Comparison of ENCODE assay signal across 9 mouse cellular contexts in the genomic region with DNA sequence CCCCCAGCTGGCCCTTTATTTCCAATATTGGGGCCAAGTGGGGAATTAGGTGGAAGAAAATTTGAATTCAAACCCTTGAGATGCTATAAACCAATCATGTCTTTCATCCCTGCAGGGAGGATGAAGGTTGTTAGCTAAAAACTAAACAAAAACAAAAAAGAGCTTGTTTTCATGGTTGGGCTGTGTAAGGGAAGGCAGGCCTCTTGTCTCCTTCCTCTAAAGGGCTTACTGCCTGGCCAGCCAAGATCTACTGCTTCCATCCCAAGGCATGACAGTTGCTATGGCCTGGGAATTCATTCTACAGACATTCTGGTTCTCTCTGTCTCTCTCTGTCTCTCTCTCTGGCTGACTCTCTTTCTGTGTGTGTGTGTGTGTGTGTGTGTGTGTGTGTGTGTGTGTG. TPM values are rescaled to one million over a fixed set of nuclear protein-coding genes. Genes with fewer than 3 reads are reported as not detected.
DNase-seq lines count a peak whose midpoint lies in the region; ATAC-seq and TF ChIP-seq lines count a peak whose summit lies in the region.
"Had no signal": no experiment of that assay in that cellular context is flagged by ENCODE, and none has a peak within 500 bp of the region (broad histone marks: within the 10 kb centered on the region; RNA-seq: fewer than 3 reads in every experiment).

No protein-coding gene starts in this region.

- peak overlapping the region; percentile 76 for H3K9ac ChIP-seq in kidney, postnatal 0 days (ENCODE audit: low read depth, low read length)
- H3K9ac ChIP-seq in embryonic facial prominence, embryonic 15.5 days: no peak overlapping the region
- H3K9ac ChIP-seq in neural tube, embryonic 13.5 days: peak overlapping the region; percentile 100

- no peaks in the 10 kb centered on the region for H3K36me3 ChIP-seq in kidney, postnatal 0 days (ENCODE audit: insufficient read depth, low read length)
- H3K36me3 ChIP-seq in embryonic facial prominence, embryonic 15.5 days: no peaks in the 10 kb centered on the region
- peaks cover 15% of the 10 kb centered on the region; the same call in 1 of the 2 replicates for H3K36me3 ChIP-seq in limb, embryonic 10.5 days
- H3K36me3 ChIP-seq in neural tube, embryonic 13.5 days: peaks cover 27% of the 10 kb centered on the region

- TF ChIP-seq CTCF in kidney, postnatal 0 days (IDR thresholded peaks at IDR 0.05; ENCODE audit: low read depth): no peak

- DNase-seq in kidney, postnatal 0 days (ENCODE audit: low spot score): peak; percentile 51
- no peak for DNase-seq in kidney, adult 11 months
- no peak for DNase-seq in limb, embryonic 10.5 days (ENCODE audit: low spot score)
- no peak for DNase-seq in spleen, adult 12 weeks (ENCODE audit: low spot score)
- DNase-seq in spleen, postnatal 4 days (ENCODE audit: low spot score in 2 of 2): no peak

- H3K4me2 ChIP-seq in kidney, postnatal 0 days (ENCODE audit: low read length): peak overlapping the region; percentile 97
- H3K4me2 ChIP-seq in embryonic facial prominence, embryonic 15.5 days (replicated peaks): peak overlapping the region; percentile 95
- H3K4me2 ChIP-seq in neural tube, embryonic 13.5 days: peak overlapping the region; percentile 77

- no peaks in the 10 kb centered on the region for H3K27me3 ChIP-seq in kidney, postnatal 0 days (ENCODE audit: insufficient read depth, low read length)
- H3K27me3 ChIP-seq in embryonic facial prominence, embryonic 15.5 days: no peaks in the 10 kb centered on the region
- H3K27me3 ChIP-seq in limb, embryonic 10.5 days (ENCODE audit: low read depth, poor library complexity, severe bottlenecking): no peaks in the 10 kb centered on the region
- H3K27me3 ChIP-seq in neural tube, embryonic 13.5 days: no peaks in the 10 kb centered on the region
- H3K27me3 ChIP-seq: Patski had no signal

- H3K4me3 ChIP-seq in kidney, postnatal 0 days (replicated peaks; ENCODE audit: low read depth, low read length): peak overlapping the region; percentile 79
- peak overlapping the region; percentile 80 for H3K4me3 ChIP-seq in embryonic facial prominence, embryonic 15.5 days (replicated peaks)
- peak overlapping the region; percentile 76 for H3K4me3 ChIP-seq in limb, embryonic 10.5 days
- H3K4me3 ChIP-seq in neural tube, embryonic 13.5 days: peak overlapping the region; percentile 97

- H3K9me3 ChIP-seq in kidney, postnatal 0 days (replicated peaks; ENCODE audit: low read length): no peaks in the 10 kb centered on the region
- no peaks in the 10 kb centered on the region for H3K9me3 ChIP-seq in embryonic facial prominence, embryonic 15.5 days (replicated peaks)
- H3K9me3 ChIP-seq in limb, embryonic 10.5 days (replicated peaks): no peaks in the 10 kb centered on the region
- H3K9me3 ChIP-seq in neural tube, embryonic 13.5 days: no peaks in the 10 kb centered on the region

- H3K4me1 ChIP-seq in kidney, postnatal 0 days (replicated peaks; ENCODE audit: insufficient read depth, low read length): no peaks in the 10 kb centered on the region
- H3K4me1 ChIP-seq in embryonic facial prominence, embryonic 15.5 days: peaks cover 5% of the 10 kb centered on the region
- peaks cover 12% of the 10 kb centered on the region for H3K4me1 ChIP-seq in limb, embryonic 10.5 days
- peaks cover 40% of the 10 kb centered on the region for H3K4me1 ChIP-seq in neural tube, embryonic 13.5 days (replicated peaks)

- ATAC-seq in kidney, postnatal 0 days (replicated peaks; ENCODE audit: low FRiP score, low read depth): no peak
- no peak for ATAC-seq in embryonic facial prominence, embryonic 15.5 days (ENCODE audit: insufficient number of reproducible peaks, low FRiP score, low TSS enrichment, low read depth)
- peak; percentile 38 for ATAC-seq in neural tube, embryonic 13.5 days (ENCODE audit: low read depth)
- ATAC-seq in CD4-positive, CD25-positive, alpha-beta regulatory T cell, adult 4 months: no peak
- ATAC-seq: Patski had no signal

- H3K27ac ChIP-seq in kidney, postnatal 0 days: no peak overlapping the region
- H3K27ac ChIP-seq in embryonic facial prominence, embryonic 15.5 days (replicated peaks): no peak overlapping the region
- H3K27ac ChIP-seq in limb, embryonic 10.5 days: no peak overlapping the region
- H3K27ac ChIP-seq in neural tube, embryonic 13.5 days (replicated peaks): peak overlapping the region; percentile 98

RNA-seq across cellular contexts. Expression of a gene that starts 1.7 kb away (rescaled TPM):
- 52.6 and 53.7 TPM in 2 replicates for polyA plus RNA-seq in kidney, postnatal 0 days (2015; fragmentation: Nextera tagmentation; extraction: Ambion mirVana)
- polyA plus RNA-seq in embryonic facial prominence, embryonic 15.5 days (2015; fragmentation: Nextera tagmentation; extraction: Ambion mirVana): 32.9 and 33.8 TPM in 2 replicates
- 18.0 and 20.2 TPM in 2 replicates for polyA plus RNA-seq in limb, embryonic 10.5 days (2016; fragmentation: Nextera tagmentation; extraction: Ambion mirVana)
- 75.1 and 81.2 TPM in 2 replicates for polyA plus RNA-seq in neural tube, embryonic 13.5 days (2015; fragmentation: Nextera tagmentation; extraction: Ambion mirVana)
- under 1 TPM in 1 of 2 experiments, not detected in 1; 0.32 TPM for polyA plus RNA-seq in CD4-positive, CD25-positive, alpha-beta regulatory T cell, adult 4 months (2017; shearing (Covaris generic))

Comparison
In these comparisons a context has a peak if more than half of its experiments do, and no peak if none do; other contexts are left out.
1. RNA of a gene that starts 1.7 kb away (polyA plus RNA-seq): 75.1 to 81.2 TPM in neural tube, embryonic 13.5 days, 52.6 to 53.7 TPM in kidney, postnatal 0 days, 32.9 to 33.8 TPM in embryonic facial prominence, embryonic 15.5 days and 18.0 to 20.2 TPM in limb, embryonic 10.5 days; 0.32 TPM in CD4-positive, CD25-positive, alpha-beta regulatory T cell, adult 4 months; every median in the first group is over 10 times any median in the second.
2. Peak in every context shown above with its lines, with median percentiles within 50 percentile points of each other: H3K4me2 ChIP-seq and H3K4me3 ChIP-seq.